Mouse (Mus musculus) neutrophil, adult 83 days (primary cell): ENCODE measurements around the gene 2410002F23Rik. TPM values are rescaled to one million over a fixed set of nuclear protein-coding genes. Genes with fewer than 3 reads are reported as not detected.

ENCODE experiments used
- total RNA-seq, 2 experiments: library from RNA; stranded (reverse); gene quantifications; one replicate each; pipeline ENCODE4 v1.2.4; 2023

The 2410002F23Rik gene
- total RNA-seq, result 10 to 100 TPM; 24.0 to 31.4 TPM

GRCm38 (mm10) chr7:44246055-44246983, at the start of gene 2410002F23Rik, which contains the start of gene 1700028J19Rik:
TSS of gene 2410002F23Rik (plus strand) at chr7:44246722.
TSS of gene 1700028J19Rik (minus strand) at chr7:44246695.

DNA sequence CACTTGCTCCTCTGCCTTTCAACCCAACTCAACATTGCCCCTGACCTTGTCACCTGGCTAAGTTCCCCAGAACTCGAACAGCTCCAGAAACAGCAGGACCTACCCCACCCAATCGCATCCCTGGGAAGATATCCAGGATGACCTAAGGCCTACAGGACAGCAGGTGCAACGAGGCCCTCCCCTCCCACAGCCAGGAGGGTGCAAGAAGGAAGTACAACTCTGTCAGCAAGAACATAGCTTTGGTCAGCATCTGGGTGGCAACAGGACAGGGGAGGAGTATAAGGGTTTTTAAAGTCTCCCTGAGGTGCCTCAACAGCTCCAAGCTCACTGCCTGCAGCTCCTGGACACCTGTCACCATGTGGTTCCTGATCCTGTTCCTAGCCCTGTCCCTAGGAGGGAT, 48.6 kb upstream of the 2410002F23Rik start, which contains the start of gene Klk1b3:
TSS of gene Klk1b3 (plus strand) at position 301 of the 400 bp plus-strand sequence.

GRCm38 (mm10) chr7:44207135-44207534, 39.4 kb upstream of the 2410002F23Rik start, which contains the start of gene Klk1b4:
TSS of gene Klk1b4 (plus strand) at chr7:44207435.

GRCm38 (mm10) chr7:44215645-44216044, 30.9 kb upstream of the 2410002F23Rik start, which contains the start of gene Klk1b5:
TSS of gene Klk1b5 (plus strand) at chr7:44215945.

DNA sequence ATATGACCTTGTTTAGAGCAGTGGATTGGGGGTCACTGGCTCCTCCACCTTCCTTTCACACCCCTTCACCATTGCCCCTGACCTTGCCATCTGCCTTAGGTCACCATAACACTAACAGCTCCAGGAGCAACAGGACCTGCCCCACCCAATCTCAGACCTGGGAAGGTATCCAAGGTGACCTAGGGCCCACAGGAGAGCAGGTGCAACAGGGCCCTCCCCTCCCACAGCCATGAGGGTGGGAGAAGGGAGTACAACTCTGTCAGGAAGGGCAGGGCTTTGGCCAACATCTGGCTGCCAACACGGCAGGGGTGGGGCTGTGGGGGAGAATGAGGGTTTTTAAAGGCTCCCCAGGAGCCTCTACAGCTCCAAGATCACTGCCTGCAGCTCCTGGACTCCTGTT, 21.4 kb upstream of the 2410002F23Rik start, which contains the start of gene Klk1:
TSS of gene Klk1 (plus strand) at position 285 of the 400 bp plus-strand sequence.

DNA sequence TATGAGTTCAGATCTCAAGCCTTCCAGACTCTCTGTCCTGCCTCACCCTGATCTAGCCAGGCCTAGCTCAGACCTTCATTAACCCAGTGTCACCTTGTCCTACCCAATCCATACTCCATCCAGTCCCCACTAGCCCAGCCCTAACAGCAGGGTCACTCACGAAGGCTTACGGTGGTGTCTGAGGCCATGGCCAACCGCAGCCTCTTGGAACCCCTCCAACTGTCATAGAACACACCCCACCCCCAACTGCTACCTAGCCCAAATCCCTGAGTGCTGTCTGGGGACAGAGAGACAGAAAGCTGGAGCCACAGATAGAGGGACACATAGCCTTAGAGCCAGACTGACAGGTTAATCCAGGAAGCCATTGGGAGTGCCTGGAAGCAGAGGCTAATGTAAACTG, 10.6 kb upstream of the 2410002F23Rik start, which contains the start of gene Gm36864:
TSS of gene Gm36864 (plus strand) at position 269 of the 400 bp plus-strand sequence.

DNA sequence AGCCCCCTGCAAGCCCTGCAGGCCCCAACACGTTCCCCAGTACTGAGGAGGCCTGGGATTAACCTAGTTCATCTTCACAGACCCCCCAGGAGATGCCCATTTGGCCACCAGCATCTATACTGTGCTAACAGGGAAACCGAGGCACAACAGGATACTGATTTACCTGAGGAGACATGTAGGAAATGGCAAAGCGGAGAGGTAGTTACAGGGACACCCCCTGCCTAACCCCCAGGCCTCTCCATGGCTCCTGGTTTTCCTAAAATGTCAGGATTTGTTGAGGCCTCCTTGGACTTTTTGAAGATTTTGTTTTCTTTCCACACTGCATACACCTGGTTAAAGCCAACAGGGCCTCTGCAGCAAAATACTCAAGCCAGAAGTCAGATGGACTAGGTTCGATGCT, 10.8 kb downstream of the 2410002F23Rik start, which contains the start of gene Acp4:
TSS of gene Acp4 (minus strand) at position 101 of the 400 bp plus-strand sequence.

DNA sequence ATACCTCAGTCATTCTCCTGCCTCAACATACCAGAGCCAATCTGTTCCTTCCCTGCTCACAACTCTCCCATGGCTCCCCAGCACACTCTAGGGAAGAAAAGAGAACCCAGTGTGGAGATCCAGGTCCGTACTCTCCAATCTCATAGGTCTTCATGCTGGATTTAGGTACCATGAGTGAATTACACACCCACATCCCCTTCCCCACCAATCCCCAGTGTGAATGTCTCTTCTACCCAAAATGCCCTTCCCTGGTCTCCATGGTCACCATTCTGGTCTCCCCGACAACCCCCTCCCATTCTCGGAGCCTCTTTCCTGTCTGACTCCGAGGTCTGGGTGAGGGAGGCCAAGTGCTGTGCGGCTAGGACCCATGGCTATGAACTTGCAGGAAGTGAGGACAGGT, 14.6 kb downstream of the 2410002F23Rik start, which contains the start of gene Gm15517:
TSS of gene Gm15517 (plus strand) at position 301 of the 400 bp plus-strand sequence.

Other genes with a start within 250 kb of the 2410002F23Rik start
- not detected for gene Klk1b26, start 234.6 kb upstream of the 2410002F23Rik start, total RNA-seq
- not detected for gene Klk1b27, start 194.4 kb upstream of the 2410002F23Rik start, total RNA-seq
- not detected for gene Klk1b21, start 144.4 kb upstream of the 2410002F23Rik start, total RNA-seq
- gene Klk1b22, start 134.0 kb upstream of the 2410002F23Rik start, total RNA-seq, result not detected
- gene Klk1b16, start 110.0 kb upstream of the 2410002F23Rik start, total RNA-seq, result not detected
- not detected for gene Klk1b24, start 58.5 kb upstream of the 2410002F23Rik start, total RNA-seq
- not detected for gene Klk1b3, start 48.5 kb upstream of the 2410002F23Rik start, total RNA-seq
- gene Klk1b4, start 39.3 kb upstream of the 2410002F23Rik start, total RNA-seq, result not detected
- gene Klk1b5, start 30.8 kb upstream of the 2410002F23Rik start, total RNA-seq, result not detected
- gene Klk1, start 21.4 kb upstream of the 2410002F23Rik start, total RNA-seq, result not detected
- gene Gm36864, start 10.5 kb upstream of the 2410002F23Rik start, total RNA-seq, result not detected
- gene 1700028J19Rik, start within 50 bp of the 2410002F23Rik start, total RNA-seq, result under 1 TPM; 0.66 to 0.90 TPM
- not detected for gene Acp4, start 10.7 kb downstream of the 2410002F23Rik start, total RNA-seq
- gene Gm15517, start 14.7 kb downstream of the 2410002F23Rik start, total RNA-seq, result not detected
- under 1 TPM; 0.61 to 0.93 TPM for gene Clec11a, start 60.2 kb downstream of the 2410002F23Rik start, total RNA-seq
- gene Shank1, start 63.5 kb downstream of the 2410002F23Rik start, total RNA-seq, result under 1 TPM; 0.26 to 0.46 TPM
- gene Syt3, start 137.4 kb downstream of the 2410002F23Rik start, total RNA-seq, result under 1 TPM in 1 of 2 experiments, not detected in 1; 0.24 TPM
- not detected for gene 1700008O03Rik, start 139.1 kb downstream of the 2410002F23Rik start, total RNA-seq
- not detected for gene Lrrc4b, start 182.3 kb downstream of the 2410002F23Rik start, total RNA-seq
- not detected for gene Aspdh, start 218.7 kb downstream of the 2410002F23Rik start, total RNA-seq
- gene Josd2, start 221.3 kb downstream of the 2410002F23Rik start, total RNA-seq, result 10 to 100 TPM; 37.7 to 41.6 TPM
- 10 to 100 TPM; 32.7 to 36.4 TPM for gene Emc10, start 249.8 kb downstream of the 2410002F23Rik start, total RNA-seq
- gene Fam71e1, start 249.9 kb downstream of the 2410002F23Rik start, total RNA-seq, result 1 to 10 TPM; 2.4 to 7.1 TPM